Mouse (Mus musculus) embryonic fibroblast, embryonic 13.5 days (primary cell): ENCODE measurements around the gene Scn5a. TPM values are rescaled to one million over a fixed set of nuclear protein-coding genes. Genes with fewer than 3 reads are reported as not detected.
A peak's percentile ranks its signal among the peaks of the same experiment; 100 is the strongest.

Experiments
- H3K27ac ChIP-seq: 2 replicates; pipeline ENCODE4 v1.5.1; 2012; ENCODE audit warnings: low read length, control low read depth, inconsistent platforms; ENCODE audit not compliant: insufficient read depth
- H3K4me1 ChIP-seq: 2 replicates; pipeline ENCODE4 v1.6.1; 2011; ENCODE audit warnings: low read length; ENCODE audit not compliant: control insufficient read depth, insufficient read depth
- H3K4me3 ChIP-seq: 2 replicates; pipeline ENCODE4 v1.5.1; 2011; ENCODE audit warnings: mild to moderate bottlenecking, control low read depth, low read length; ENCODE audit not compliant: insufficient read depth
- CTCF ChIP-seq: IDR thresholded peaks from 2 replicates; pipeline ENCODE4 v1.5.1; 2011; ENCODE audit warnings: mild to moderate bottlenecking, control low read depth, low read length, moderate library complexity, borderline replicate concordance; ENCODE audit not compliant: insufficient read depth
- POLR2A ChIP-seq: IDR thresholded peaks from 2 replicates; pipeline ENCODE4 v1.6.1; 2011; ENCODE audit warnings: low read depth, mild to moderate bottlenecking, control low read depth, low read length, moderate library complexity
- polyA plus RNA-seq: library from polyadenylated mRNA; stranded (reverse); fragments of >200 nt; gene quantifications from 2 replicates; pipeline ENCODE4 v1.2.4, GENCODE M21; 2011; ENCODE audit warnings: low read depth; ENCODE audit not compliant: missing spikeins, insufficient read length

Gene Scn5a
- polyA plus RNA-seq, 1 experiment = not detected

DNA sequence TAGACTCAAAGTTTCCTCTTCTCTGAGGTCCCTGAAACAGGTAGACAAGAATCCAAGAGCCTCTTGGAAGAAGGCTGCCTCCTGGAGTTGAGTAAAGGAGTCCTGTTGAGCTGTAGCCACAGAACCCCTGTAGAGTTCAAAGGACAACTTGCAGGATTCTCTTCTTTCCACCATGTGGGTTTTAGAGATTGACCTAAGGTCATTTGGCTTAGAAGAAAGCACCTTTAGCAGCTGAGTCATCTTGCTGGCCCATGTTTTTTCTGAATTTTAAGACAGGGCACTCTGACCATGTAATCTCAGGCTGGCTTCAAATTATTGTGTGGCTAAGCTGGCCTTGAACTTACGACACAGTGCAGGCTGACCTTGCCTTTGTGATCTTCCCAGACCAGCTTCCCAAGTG, 105.8 kb downstream of the Scn5a start:
- no peaks in the 10 kb centered on the region for H3K4me1 ChIP-seq

GRCm38 (mm10) chr9:119472412-119472918, 106.4 kb downstream of the Scn5a start:
- no peak overlapping the region for H3K4me3 ChIP-seq
- no peaks in the 10 kb centered on the region for H3K4me1 ChIP-seq
- no peak overlapping the region for H3K27ac ChIP-seq
- TF ChIP-seq CTCF (no peak), POLR2A (no peak)

More for the DNA sequence above, 105.8 kb downstream of the Scn5a start:
- Histone ChIP-seq H3K27ac (no peak overlapping the region), H3K4me3 (no peak overlapping the region)
- no peak for TF ChIP-seq POLR2A
- TF ChIP-seq CTCF = no peak

GRCm38 (mm10) chr9:119469691-119470353, 109.0 kb downstream of the Scn5a start:
- no peak for TF ChIP-seq CTCF
- Histone ChIP-seq H3K4me1 (no peaks in the 10 kb centered on the region), H3K4me3 (no peak overlapping the region), H3K27ac (no peak overlapping the region)

GRCm38 (mm10) chr9:119465595-119465994, 113.2 kb downstream of the Scn5a start:
- H3K4me3 ChIP-seq = no peak overlapping the region
- no peak overlapping the region for H3K27ac ChIP-seq
- TF ChIP-seq CTCF (peak; percentile 56; the same call in 1 of the 2 replicates), POLR2A (no peak)
- H3K4me1 ChIP-seq = no peaks in the 10 kb centered on the region

DNA sequence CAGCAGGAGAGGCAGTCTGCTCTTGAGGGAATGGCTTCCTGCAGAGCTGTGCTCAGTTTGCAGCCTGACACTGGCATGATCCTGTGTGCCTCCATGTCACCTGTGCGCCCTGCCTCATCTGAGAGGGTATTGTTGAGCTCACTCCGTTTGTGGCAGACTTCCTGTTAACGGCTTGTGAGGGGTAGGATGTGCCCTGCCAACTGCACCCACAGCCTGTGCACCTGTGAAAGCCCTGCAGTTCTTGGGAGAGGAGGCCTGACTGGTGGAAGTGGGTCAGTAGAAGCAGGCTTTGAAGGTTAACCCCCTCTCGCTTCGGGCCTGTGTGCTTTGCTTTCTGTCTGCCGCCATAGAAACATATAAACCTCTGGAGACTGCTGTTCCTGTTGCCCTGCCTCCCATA, 113.8 kb downstream of the Scn5a start:
- Histone ChIP-seq H3K4me1 (no peaks in the 10 kb centered on the region), H3K4me3 (no peak overlapping the region), H3K27ac (no peak overlapping the region)
- TF ChIP-seq POLR2A (no peak), CTCF (no peak)

DNA sequence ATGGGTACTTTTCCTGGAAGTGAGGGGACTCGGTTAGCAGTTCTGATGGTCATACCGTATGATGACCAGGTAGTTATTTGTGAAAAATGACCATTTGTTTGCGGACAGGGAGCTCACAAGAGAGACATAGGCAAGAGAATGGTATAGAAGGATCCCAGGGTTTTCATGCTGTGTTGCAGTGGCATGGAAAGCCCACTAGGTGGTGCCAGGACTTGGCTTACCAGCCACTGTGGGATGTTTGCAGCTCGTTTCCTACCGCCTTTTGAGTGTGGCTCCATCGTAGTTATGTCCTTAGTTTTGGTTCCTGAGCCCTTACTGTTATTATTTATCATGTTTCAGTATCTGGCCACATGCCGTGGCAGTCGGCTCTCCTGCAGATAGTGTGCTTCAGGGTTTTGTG, 118.4 kb downstream of the Scn5a start:
- TF ChIP-seq POLR2A (no peak), CTCF (peak; percentile 83)
- Histone ChIP-seq H3K4me3 (no peak overlapping the region), H3K27ac (no peak overlapping the region)

DNA sequence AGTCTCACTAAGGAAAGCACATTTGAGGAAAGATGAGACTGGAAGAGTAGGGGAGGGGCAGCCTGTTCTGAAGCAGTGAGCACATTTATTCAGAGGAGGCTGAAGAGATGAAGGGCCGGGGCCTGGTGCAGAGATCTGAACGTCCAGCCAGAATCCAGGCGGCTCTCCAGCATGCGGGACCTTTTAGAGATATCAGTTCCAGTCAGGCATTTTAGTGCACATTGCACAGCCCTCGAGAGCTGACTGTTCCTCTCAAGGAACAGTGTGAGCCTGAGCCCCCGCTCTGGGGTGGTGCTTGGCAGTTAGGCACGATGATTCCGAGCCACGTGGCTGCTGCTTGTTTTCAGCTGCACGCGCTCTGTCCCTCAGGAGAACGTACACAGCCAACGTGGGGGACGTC, 121.7 kb downstream of the Scn5a start:
- no peak overlapping the region for H3K27ac ChIP-seq
- H3K4me1 ChIP-seq = no peaks in the 10 kb centered on the region
- H3K4me3 ChIP-seq = no peak overlapping the region
- TF ChIP-seq POLR2A = no peak
- no peak for TF ChIP-seq CTCF

More for the DNA sequence above, 118.4 kb downstream of the Scn5a start:
- no peaks in the 10 kb centered on the region for H3K4me1 ChIP-seq

DNA sequence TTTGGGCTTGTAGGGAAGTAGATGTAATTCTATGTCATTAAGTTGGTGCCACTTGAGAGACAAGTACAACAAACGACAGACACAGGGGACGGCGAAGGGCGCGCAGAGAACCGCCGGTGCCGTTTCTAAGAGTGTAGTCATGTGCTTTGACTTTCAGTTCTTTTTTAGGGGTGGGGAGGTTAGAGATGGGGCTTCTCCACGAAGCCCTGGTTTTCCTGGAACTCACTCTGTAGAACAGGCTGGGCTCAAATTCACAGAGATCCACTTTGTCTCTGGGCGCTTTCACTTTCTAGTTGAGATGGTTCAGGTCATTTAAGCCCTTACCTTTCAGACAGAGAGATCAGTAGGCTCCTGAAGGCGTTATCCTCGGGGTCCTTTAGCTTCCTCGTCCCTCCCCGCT, 122.8 kb downstream of the Scn5a start:
- no peak for TF ChIP-seq POLR2A
- TF ChIP-seq CTCF = no peak
- Histone ChIP-seq H3K4me1 (no peaks in the 10 kb centered on the region), H3K4me3 (no peak overlapping the region), H3K27ac (no peak overlapping the region)

DNA sequence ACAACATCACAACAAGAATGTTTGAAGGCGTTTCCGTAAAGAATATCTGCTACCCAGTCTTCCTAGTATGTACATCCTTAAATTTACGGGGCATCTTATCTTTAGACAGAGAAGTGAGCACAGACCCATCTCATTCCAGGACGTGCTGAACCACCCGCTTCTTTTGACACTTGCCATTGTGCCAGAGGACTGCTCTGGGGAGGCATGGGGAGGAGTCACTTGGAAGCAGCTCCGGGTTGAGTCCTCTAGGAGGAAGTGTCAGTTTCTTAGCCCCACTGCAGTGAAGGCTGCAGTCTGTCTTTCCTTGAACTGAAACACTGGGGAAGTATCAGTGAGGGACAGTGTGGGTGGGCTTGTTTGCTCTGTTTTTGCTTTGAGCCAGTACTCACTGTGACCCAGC, 133.1 kb downstream of the Scn5a start:
- no peaks in the 10 kb centered on the region for H3K4me1 ChIP-seq
- H3K4me3 ChIP-seq = peak overlapping the region; percentile 93
- no peak overlapping the region for H3K27ac ChIP-seq
- no peak for TF ChIP-seq CTCF
- no peak for TF ChIP-seq POLR2A

DNA sequence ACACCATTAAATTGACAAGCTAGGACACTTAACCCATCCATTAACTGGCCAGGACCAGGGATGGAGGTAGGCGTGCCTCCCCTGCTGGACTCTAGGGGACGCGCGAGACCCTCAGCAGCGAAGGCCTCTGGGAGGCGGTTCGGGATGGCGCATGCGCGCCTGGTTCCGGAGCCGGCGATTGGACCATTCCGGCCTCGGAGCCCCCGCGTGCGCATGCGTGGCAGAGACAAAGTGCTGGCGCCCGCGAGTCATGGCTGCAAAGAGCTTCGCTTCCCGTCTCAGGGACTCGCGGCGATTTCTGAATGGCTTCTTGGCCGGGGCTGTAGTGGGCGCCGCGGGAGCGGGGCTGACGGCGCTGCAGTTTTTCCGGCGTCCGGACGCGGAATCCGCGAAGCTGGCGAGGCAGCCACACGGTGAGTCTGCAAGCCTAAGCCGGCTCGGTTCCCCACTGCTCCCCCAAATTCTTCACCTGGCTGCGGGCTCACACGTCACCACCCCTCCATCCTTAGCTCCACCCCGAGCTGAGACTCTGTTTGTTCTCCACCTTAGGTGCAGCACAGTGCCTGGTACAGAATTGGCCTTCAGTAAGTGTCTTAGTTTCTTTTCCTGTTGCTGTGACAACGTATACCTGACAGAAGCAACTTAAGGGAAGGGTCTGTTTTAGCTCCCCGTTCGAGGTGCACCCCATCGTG, 133.9 kb downstream of the Scn5a start, which contains the start of gene Exog:
Gene Exog (plus strand): TSS at position 206 of the 692 bp plus-strand sequence.
- H3K4me3 ChIP-seq = peak within 1 kb of the TSS; percentile 93
- no peaks in the 10 kb centered on the region for H3K4me1 ChIP-seq
- H3K27ac ChIP-seq = no peak within 1 kb of the TSS
- TF ChIP-seq CTCF (peak; percentile 88), POLR2A (peak; percentile 79)
